In the genomic region with DNA sequence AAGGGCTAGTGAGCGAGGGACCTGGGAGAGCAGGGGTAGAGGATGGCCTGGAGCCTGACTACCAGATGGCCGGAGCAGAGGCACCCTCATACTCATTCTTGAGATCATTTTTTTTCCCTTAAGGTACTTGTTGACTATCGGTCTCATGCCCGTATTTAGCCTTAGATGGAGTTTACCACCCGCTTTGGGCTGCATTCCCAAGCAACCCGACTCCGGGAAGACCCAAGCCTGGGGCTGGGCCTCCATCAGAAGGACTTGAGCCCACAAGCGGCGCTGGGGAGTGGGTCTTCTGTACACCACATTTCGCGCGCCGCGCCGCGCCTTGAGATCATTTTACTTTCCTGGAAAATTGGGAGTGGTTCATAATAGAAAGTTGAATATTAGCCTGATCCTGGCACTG, we compare ENCODE assay signal across 8 mouse cellular contexts.
A peak's percentile ranks its signal among the peaks of the same experiment; 100 is the strongest.
DNase-seq lines count a peak whose midpoint lies in the region; ATAC-seq lines count a peak whose summit lies in the region.

No protein-coding gene starts in this region.

- no peak overlapping the region for H3K9ac ChIP-seq in forebrain, embryonic 15.5 days (replicated peaks)
- no peak overlapping the region for H3K9ac ChIP-seq in midbrain, embryonic 12.5 days (replicated peaks)

- H3K4me3 ChIP-seq in forebrain, embryonic 10.5 days, result no peak overlapping the region
- H3K4me3 ChIP-seq in forebrain, embryonic 15.5 days, result no peak overlapping the region
- no peak overlapping the region for H3K4me3 ChIP-seq in midbrain, embryonic 12.5 days

- no peaks in the 10 kb centered on the region for H3K27me3 ChIP-seq in forebrain, embryonic 10.5 days (ENCODE audit: poor library complexity, severe bottlenecking)
- no peaks in the 10 kb centered on the region for H3K27me3 ChIP-seq in forebrain, embryonic 15.5 days
- H3K27me3 ChIP-seq in midbrain, embryonic 12.5 days, result no peaks in the 10 kb centered on the region

- H3K4me1 ChIP-seq in forebrain, embryonic 10.5 days, result no peaks in the 10 kb centered on the region
- no peaks in the 10 kb centered on the region for H3K4me1 ChIP-seq in forebrain, embryonic 15.5 days
- H3K4me1 ChIP-seq in midbrain, embryonic 12.5 days, result no peaks in the 10 kb centered on the region

- H3K36me3 ChIP-seq in forebrain, embryonic 10.5 days (replicated peaks), result no peaks in the 10 kb centered on the region
- H3K36me3 ChIP-seq in forebrain, embryonic 15.5 days, result no peaks in the 10 kb centered on the region
- no peaks in the 10 kb centered on the region for H3K36me3 ChIP-seq in midbrain, embryonic 12.5 days

- ATAC-seq in forebrain, embryonic 15.5 days (replicated peaks), result no peak; the same call in 1 of the 2 replicates
- ATAC-seq in midbrain, embryonic 12.5 days (ENCODE audit: low FRiP score, low read depth), result peak; percentile 84; the same call in 1 of the 2 replicates

- H3K9me3 ChIP-seq in forebrain, embryonic 10.5 days, result peaks cover 3% of the 10 kb centered on the region; the same call in 1 of the 2 replicates
- no peaks in the 10 kb centered on the region for H3K9me3 ChIP-seq in forebrain, embryonic 15.5 days
- no peaks in the 10 kb centered on the region; the same call in 1 of the 2 replicates for H3K9me3 ChIP-seq in midbrain, embryonic 12.5 days

- peak; percentile 100 for DNase-seq in forebrain, embryonic 10.5 days (ENCODE audit: extremely low spot score, low spot score)
- peak; percentile 100 for DNase-seq in embryo, embryonic 9.5 days (ENCODE audit: extremely low spot score)
- peak; percentile 98 for DNase-seq in heart, adult 11 months
- DNase-seq in kidney, adult 18-20 months, result peak; percentile 92
- peak; percentile 97 for DNase-seq in left cerebral cortex, postnatal 4 days
- peak; percentile 94 to 95 for DNase-seq in spleen, postnatal 10 days (ENCODE audit: low spot score in 2 of 2)

- WGBS in forebrain, embryonic 10.5 days, result 96% methylated on average over 16 of the region's 16 CpGs
- 88% methylated on average over 16 of the region's 16 CpGs for WGBS in forebrain, embryonic 15.5 days
- WGBS in midbrain, embryonic 12.5 days, result 92% methylated on average over 16 of the region's 16 CpGs

- H3K27ac ChIP-seq in forebrain, embryonic 10.5 days, result no peak overlapping the region
- H3K27ac ChIP-seq in forebrain, embryonic 15.5 days (replicated peaks), result no peak overlapping the region
- H3K27ac ChIP-seq in midbrain, embryonic 12.5 days (replicated peaks), result no peak overlapping the region

- no peak overlapping the region for H3K4me2 ChIP-seq in forebrain, embryonic 15.5 days (replicated peaks)
- H3K4me2 ChIP-seq in midbrain, embryonic 12.5 days (replicated peaks), result no peak overlapping the region

- intact Hi-C loops in left cerebral cortex, postnatal 4 days (cut with DNase I), result no loop called here
